Mouse (Mus musculus) skeletal muscle tissue, adult 2 months (tissue): Measurements from ENCODE around the gene Fnbp1.

Source experiments
- DNase-seq: peaks from one replicate; pipeline ENCODE4 v3.0.0-alpha.2; 2012; ENCODE audit warnings: low read depth, low spot score

Fnbp1 gene

DNA sequence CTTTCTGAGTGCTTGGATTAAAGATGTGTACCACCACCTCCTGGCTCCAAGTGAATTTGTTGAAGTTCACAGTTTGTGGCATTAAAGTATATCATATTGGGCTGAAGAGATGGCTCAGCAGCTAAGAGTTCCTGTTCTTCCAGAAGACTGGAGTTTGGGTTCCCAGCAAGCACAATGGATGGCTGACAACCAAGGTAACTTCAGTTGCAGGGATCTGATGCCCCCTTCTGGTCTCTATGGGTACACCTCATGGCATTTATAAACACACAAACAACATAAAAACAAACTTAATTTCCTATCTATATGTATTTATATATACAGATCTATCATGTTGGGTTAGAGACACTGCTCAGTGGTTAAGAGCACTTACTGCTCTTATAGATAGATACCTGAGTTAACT lies 9.0 kb upstream of the Fnbp1 start:
- no peak for DNase-seq

DNA sequence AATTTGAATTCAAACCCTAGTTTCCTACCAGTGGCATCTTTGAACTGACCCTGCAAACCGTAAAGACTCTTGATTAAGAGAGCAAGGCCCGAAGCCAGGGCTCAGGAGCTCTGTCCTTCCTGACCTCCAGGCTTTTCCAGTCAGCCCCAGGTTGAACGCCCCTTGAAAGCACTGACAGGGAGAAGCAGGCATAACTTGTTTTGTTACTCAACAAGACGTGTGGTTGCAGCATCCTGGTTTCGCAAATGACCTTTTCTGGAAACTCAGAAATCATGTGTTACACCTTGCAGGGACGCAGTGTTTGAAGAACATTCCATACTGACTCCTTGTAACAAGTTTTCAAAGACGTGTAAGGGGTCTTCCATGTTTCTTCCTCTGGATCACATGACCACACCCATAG lies 5.2 kb upstream of the Fnbp1 start:
- DNase-seq: no peak

DNA sequence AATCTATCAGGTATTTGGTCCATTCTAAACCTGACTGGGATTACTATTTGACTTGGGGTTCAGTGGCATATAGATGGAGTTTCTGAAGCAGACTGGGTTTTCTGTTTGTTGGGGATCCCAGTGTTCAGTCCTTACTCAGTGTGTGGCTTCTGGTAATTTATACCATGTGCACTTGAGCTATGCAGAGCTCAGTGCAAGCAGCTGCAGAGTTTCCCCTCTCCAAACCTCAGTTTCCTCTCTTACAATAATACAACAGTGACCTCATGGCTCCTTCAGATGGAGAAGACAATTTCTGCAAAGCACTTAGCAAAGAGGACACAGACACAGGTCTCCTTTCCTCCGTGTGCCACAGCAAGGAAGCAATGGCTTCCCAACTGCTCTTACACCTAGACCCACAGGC lies 3.1 kb upstream of the Fnbp1 start:
- no peak for DNase-seq

DNA sequence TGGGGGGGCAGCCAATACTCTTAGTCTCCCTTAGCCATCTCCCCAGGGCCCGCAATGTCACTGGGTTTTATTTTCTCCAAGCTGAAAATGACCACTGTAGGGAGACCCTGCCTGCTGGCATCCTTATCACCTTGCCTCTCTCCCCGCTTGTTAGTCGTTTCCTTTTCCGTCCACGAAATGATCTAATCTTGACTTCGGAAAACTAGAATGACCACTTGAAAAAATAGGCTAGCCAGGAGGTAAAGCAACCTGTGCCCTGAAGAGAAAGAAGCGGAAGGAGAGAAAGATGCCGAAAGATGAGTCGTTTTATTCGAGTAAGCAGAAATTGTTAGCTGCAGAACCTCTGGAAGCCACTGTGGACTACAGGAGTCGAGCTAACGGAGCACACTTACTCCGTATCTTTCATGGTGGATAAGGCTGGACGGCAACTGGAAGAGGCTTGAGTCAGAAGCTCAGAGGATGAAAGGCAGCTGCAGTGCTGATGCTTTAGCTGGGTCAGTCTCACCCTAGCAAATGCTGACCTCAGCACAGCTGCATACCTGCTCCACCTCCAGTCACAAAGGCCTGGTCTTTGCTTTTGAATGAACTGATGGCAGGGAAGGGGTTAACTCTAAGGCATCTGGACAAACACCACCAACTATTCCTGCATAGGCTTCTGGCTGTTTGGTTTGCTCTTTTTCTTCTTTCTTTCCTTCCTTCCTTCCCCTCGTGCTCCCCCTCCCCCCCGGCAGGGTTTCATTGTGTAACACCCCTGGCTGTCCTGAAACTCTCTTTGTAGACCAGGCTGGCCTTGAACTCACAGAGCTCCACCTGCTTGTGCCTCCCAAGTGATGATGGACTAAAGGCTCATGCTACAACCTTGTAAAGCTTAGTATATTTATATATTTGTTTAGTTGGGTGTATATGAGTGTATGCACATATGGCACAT lies 2.2 kb upstream of the Fnbp1 start:
- DNase-seq: no peak

DNA sequence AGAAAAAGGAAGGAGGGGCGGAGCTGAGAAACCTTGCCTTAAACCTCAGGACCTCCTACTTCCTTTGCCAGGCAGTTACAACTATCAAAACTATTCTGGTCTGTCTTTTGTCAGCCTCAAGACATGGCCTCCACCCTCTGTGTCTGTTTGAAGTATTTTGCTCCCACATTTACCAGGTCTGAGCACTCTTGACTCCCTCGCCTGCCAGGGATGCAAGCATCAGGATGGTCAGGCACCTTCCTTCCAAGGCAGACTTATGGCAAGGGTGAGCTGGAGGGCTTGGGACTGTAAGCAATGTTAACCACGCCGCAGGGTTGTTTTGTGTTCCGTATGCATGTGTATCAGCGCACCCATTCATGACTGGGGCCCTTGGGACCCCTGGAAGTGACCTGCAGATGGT lies 1.5 kb upstream of the Fnbp1 start:
- DNase-seq: no peak

DNA sequence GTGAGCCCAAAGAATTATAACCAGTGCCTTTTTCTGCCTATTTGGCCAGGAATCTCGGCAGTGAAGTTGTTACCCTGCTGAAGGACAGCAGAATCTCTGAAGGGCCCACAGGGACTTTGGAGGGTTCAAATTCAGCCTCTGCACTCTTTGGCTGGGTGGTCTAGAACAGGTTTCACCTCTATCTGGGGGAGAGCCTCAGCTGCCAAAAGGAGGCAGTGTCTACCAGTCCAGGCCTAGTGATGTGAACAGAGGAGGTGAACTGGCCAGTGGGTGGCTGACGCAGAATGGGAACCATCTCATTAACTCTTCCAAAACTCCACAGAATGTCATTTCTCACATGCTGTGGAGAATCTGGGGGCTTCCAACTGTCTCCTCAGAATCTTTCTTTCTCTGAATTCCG lies 697 bp upstream of the Fnbp1 start:
- DNase-seq: no peak

DNA sequence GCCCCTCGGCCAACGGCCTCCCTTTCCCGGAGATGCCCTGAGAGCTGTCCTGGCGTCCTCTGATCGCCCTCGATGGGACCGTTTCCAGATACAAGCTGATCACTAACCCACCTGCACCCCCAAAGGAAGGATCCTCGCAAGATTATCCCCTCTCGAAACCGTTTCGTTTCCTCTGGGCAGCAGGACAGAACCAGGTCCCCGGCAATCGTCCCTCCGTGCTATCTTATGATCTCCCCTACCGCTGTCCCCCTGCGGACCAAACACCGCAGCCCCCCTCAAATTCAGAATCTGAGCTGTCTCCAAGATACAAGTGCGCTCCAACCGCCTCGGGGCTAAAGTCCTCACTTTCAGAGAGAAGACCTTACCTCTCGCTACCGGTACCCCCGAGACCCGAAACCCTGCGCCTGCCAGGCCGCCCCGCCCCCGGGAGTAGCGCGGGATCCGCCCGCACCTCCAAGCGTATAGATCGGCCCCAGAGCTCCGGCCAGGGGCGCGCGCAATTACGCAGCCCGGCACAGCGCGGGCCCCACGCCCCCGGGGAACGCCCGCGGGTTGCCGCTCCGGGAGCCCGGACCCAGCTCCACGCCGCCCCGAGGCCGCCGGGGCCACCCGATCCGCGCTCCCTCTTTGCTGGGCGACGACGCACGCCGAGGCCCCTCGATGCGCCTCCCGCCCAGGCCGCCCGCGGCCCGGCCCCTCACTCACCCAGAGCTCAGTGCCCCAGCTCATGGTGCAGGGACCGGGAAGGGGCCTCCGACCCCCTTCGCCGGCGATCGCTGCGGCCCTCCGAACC lies 538 bp downstream of the Fnbp1 start:
- DNase-seq: no peak

DNA sequence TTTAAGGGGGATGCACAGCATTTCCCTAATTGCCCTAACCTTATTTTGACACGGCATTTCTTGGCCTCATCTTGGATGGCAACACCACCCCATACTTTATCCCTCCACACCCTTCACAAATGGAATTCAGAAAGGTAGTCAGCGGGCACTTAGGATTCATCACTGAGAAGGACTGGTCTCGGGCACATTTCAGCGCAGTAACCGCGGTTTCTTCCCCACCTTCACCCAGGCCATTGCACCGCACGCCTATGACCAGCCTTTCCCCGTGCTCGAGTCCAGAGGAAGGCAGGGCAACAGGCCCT lies 1.1 kb downstream of the Fnbp1 start:
- DNase-seq: no peak

DNA sequence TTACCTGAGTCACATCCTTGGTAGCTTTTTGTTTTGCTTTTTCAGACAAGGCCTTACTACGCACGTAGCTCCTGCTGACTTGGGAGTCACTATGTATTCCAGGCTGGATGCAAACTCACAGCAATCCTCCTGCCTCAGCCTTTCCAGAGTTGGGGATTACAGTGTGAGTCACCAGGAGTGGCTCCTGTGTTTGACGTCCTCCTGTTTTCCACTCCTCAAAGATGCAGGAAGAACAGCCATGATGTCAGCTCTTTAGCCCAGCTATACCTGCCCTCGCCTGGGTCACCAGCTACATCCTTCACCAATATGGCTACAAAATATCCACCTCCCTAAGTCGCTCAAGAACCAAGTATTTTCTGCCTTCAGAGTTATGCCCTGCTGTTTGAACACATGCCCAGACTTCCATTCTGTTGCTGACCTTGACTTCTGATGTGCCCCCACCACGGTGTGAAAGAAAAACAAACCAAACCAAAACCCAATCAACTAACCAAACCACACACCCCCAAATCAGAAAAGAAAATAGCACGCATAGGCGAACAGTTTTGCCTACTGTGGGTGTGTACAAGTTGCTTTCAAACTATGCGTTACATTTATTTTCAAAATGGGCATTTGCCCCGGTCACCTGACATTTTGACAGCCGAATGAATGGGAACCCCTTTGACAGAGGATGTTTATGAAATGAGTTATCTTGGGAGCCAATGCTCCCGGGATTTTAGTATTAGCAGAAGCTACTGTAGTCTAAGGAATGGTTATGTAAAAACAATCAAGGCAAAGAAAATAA lies 1.6 kb downstream of the Fnbp1 start:
- DNase-seq: no peak

DNA sequence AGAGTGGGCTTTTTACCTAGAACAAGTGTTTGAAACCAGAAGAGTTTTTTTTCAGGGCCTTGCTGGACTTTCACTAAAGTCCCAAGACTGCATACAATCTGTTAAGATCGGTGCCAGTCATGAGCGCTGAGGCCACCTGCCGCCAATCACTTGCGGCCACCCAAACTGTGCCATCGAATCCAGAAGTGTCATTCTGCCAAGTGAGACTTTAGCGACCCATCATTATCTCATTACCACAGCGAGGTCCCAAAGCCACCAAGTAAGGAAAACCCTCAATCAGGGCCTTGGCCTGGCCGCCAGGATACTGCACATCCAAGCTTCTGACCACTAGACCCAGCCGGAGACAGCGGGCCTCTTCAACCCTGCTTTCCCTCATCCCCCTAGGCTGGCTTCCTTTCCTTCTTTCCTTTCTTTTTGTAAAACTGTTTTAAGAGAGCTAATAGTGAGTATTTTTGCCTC lies 2.6 kb downstream of the Fnbp1 start:
- no peak for DNase-seq

DNA sequence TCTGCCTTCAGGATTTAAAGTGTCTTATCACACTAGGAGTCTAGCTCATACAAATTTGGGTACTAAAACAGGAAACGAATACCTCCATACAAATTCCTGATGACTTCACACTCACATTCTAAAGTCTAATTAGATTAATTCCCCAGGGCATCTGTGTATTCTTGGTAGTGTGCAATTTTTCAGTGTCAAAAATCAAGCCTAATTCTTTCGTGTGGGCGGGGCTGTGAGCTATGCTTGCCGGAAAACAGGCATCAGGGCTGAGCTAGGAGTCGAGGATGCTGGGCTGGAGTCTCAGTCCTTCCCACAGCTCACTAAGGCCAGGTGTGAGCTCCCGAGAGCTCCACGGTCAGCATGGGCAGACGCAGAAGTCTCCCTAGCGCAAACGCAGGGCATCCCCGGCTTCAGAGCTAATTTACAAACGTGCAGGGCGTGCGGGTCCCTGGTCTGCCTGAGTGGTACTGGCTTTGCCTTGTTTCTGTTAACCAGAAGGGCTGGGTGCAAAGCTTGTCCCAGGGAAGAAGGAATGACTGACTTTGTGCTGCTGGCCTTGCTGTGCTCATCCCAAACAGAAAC lies 4.7 kb downstream of the Fnbp1 start:
- DNase-seq: no peak

DNA sequence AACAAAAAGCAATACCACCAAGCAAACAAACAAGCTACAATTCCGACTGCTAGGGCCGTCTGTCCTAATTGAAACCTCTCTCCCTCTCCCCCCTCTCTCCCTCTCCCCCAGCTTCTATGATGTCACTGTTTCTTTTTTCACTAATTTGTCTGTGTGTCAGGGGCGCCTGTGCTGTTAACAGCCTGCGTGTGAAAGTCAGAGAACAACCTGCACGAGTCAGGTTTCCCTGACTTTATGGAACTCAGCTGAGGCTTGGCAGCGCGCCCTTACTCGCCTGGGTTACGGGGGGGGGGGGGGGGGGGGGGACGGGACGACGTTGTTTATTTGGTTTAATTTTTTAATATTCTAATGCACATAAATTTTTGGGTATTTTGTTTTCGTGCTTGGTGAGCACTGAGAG lies 5.5 kb downstream of the Fnbp1 start:
- DNase-seq: no peak

DNA sequence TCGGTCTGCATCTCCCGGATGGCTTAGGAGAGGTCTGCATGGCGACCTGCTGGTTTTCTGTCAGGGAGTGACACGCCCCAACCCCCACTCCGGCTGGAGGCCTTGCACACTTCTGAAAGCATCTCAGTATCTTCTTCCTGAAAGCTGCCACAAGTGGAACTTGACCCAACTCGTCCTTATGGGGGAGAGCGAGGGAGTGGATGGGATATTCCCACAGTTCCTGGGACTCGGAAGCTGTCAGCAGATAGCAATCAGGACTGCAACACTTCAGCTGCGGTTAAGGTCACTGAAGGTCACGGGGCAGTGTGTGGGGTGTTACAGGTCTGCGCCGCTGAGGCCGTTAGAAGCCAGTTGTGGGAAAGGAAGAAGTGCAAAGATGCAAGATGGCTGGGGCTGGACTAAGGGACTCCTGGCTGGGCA lies 6.3 kb downstream of the Fnbp1 start:
- DNase-seq: no peak

DNA sequence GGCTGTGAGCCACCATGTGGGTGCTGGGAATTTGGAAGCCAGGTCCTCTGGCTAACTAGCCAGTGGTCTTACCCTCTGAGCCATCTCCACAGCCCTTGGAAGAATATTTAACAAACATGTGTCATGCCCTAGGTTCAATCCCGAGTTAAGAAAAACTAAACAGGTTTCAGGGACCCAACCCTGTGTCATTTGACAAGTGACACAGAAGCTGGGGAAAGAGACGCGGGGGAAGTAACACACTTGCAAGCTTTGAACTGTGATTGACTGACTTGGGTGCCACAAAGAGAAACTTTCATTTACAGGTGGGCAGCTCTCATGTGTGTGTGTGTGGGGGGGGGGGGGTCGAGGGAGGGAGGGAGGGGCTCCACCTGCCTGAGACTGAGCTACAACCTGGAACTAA lies 7.8 kb downstream of the Fnbp1 start:
- DNase-seq: no peak

DNA sequence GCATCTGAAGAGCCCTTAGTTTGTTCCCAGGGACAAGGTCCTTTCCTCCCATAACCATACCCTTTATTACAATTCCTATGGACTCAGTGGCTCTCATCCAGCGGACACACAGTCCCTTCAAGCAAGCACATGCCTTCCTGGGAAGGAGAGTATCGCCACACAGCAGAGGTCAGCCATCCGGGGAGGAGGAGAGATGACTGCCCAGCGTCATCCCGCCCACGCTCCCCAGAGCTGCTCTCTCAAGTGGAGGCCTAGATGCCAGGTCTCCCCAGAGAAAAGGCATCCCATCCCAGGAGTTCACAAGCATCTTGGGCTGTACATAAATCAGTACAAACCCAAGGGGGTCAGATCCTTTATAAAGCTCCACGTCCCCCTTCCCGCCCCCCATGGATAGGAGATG lies 9.1 kb downstream of the Fnbp1 start:
- no peak for DNase-seq

DNA sequence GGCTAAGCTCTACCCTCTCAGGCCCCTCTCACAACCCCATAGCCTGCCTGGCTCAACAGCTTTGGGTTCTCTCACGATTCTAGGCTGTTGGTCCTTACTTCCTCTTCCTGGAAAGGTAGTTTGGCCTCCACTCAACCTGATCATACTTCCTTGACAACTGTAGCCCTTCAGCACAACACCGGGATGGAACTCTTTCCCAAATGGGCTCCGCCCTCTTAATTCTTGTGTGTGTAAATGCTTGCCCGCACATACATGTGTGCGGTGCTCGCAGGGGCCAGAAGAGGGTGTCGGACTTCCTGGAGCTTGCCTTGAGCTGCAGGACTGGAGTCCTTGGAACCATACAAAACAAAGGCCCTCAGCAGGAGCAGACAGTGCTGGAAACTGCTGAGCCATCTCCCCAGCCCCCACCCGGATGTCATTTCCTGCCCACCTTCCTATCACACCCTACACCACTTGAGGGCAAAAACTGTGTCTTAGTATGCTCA lies 11.0 kb downstream of the Fnbp1 start:
- DNase-seq: no peak

DNA sequence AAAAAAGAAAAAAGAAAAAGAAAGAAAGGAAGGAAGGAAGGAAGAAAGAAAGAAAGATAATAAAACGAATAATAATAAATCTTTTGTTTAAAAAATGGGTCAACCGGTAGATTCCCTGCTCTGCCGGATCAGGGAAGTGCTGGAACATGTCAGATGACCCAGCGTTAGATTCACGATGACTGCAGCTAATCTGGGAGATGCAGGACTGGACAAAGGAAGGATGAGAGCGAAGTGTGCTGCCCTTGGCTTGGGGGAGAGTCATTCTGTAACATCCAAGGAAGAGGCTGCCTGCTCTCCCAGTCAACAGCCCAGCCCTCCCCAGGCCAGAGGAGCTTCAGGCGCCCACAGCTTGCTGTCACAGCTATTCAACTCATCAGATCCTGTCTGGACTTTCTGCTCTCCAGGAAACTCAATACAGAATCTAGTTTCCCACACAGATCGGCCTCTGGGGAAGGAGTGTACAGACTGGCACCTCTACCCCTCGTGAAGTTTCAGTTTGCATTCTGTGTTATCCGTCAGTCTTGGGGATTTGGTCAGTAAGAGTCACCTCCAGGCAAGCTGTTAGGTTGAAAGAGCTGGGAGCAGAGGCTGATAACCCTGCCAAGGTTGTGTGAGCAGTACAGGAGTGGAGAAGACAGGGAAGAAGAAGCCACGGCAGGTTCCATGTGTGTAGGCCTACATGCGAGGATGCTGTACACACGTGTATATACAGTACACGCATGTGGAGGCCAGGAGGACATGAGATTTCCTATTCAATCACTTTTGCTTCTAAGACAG lies 11.9 kb downstream of the Fnbp1 start:
- no peak for DNase-seq

DNA sequence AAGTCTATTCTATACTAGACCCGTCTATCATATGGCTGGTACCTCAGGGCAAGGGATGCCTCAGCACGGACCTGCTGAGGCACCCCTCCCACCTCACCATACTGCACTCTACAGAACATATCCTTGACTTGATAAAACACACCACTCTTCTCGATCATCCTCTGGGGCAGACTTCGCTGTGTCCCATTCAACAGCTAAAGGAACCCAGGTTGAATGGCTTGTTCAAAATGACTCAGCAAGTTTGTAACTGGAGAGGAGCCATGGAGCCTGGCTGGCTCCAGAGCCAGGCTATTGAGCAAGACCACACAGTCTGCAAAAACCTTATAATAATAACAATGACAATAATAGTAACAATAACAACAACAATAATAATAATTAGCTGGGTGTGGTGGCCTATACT lies 13.9 kb downstream of the Fnbp1 start:
- DNase-seq: peak; percentile 60

DNA sequence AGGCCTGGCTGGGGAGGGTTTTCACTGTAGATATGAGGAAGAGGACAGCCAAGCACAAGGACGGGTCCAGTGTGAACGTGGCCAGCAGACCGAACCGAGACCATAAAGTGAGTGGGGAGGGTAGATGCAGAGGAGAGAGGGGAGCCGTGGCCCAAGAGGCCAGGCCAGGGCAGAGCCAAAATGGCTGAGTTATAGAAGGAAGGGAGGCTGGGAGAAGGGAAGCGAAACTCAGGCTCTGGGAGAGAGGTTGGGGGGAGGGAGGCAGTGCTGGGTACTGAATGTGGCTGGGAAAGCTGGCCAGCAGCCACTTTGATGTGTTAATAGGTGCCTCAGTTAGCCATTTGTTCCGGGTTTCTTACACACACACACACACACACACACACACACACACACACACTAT lies 14.6 kb downstream of the Fnbp1 start:
- DNase-seq: no peak

DNA sequence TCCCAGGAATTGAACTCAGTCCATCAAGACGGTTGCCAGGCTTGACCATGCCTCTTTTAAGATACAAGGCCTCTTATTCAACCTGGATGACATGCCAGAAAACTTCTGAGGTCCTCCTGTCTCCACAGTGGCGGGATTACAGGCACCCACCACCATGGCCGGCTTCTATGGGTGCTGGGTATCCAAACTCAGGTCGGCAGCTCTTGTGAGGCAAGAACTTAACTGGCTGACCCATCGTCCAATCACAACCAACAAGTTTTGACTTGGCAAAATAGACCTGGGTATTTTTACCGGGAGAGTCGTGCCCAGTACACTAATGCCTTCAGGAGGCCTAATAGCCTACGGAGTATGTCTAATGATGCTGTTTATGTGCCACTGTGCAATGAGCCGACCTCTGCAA lies 15.8 kb downstream of the Fnbp1 start:
- no peak for DNase-seq

DNA sequence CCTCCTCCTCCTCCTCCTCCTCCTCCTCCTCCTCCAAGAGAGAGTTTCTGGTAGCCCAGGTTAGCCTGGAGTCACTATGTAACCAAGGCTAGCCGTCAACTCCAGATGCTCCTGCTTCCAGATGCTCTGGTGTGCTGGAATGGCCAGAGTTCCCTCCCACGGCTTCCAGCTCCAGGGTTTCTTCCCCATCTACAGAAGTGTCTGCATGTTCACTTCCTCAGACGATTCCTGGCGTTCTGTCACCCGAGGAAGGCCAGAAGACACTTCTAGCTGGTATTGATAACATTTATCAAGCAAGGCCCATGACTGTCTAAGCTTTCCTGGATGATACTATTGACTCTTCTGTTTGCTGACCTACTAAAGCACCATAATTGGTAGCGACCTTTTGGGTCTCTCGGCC lies 16.7 kb downstream of the Fnbp1 start:
- no peak for DNase-seq
